Mouse (Mus musculus) lung, embryonic 16.5 days (tissue): ENCODE results near the gene Atp6v0a1. TPM values are rescaled to one million over a fixed set of nuclear protein-coding genes. Genes with fewer than 3 reads are reported as not detected.

ENCODE experiments used
- ATAC-seq: fragments of 200-750 bp; cut with Nextera tagmentation; 2 replicates; pipeline ENCODE4 v1.8.0; 2017; ENCODE audit warnings: low read depth, mild to moderate bottlenecking, moderate library complexity
- H3K27ac ChIP-seq: fragments of 300-500 bp; sonication (generic); 2 replicates; pipeline ENCODE4 v1.5.1; 2014; ENCODE audit warnings: mild to moderate bottlenecking, control low read depth, low read length
- H3K27me3 ChIP-seq: fragments of 300-500 bp; sonication (generic); 2 replicates; pipeline ENCODE4 v1.6.1; 2014; ENCODE audit warnings: low read depth, low read length, mixed read lengths; ENCODE audit not compliant: control insufficient read depth, insufficient read depth
- H3K36me3 ChIP-seq: fragments of 300-500 bp; sonication (generic); 2 replicates; pipeline ENCODE4 v1.6.1; 2014; ENCODE audit warnings: low read length; ENCODE audit not compliant: control insufficient read depth, insufficient read depth
- H3K4me1 ChIP-seq: fragments of 300-500 bp; sonication (generic); replicated peaks from 2 replicates; pipeline ENCODE4 v1.6.1; 2014; ENCODE audit warnings: low read length, mixed read lengths; ENCODE audit not compliant: control insufficient read depth, insufficient read depth
- H3K4me2 ChIP-seq: fragments of 300-500 bp; sonication (generic); 2 replicates; pipeline ENCODE4 v1.6.1; 2014; ENCODE audit warnings: low read depth, low read length, control low read depth
- H3K4me3 ChIP-seq: fragments of 300-500 bp; sonication (generic); 2 replicates; pipeline ENCODE4 v1.5.1; 2014; ENCODE audit warnings: mild to moderate bottlenecking, low read length, control low read depth
- H3K9ac ChIP-seq: fragments of 300-500 bp; sonication (generic); 2 replicates; pipeline ENCODE4 v1.6.1; 2014; ENCODE audit warnings: low read length, control low read depth
- H3K9me3 ChIP-seq: fragments of 300-500 bp; sonication (generic); 2 replicates; pipeline ENCODE4 v1.6.1; 2016; ENCODE audit warnings: low read length; ENCODE audit not compliant: control insufficient read depth
- WGBS: fragments of 180-500 bp; shearing (Covaris S2); extraction: QIAGEN DNeasy Blood & Tissue Kit; methylation state at CpG from one replicate; pipeline ENCODE4 v1.1.7; 2014; 5-methylcytosine and 5-hydroxymethylcytosine counted together
- polyA plus RNA-seq: library from polyadenylated mRNA; unstranded; fragments of >200 nt; fragmentation: Nextera tagmentation; extraction: Ambion mirVana; gene quantifications from 2 replicates; pipeline ENCODE4 v1.2.1, GENCODE M21; 2015

The Atp6v0a1 gene
- polyA plus RNA-seq, 1 experiment from 2014 or later: 36.7 TPM

DNA sequence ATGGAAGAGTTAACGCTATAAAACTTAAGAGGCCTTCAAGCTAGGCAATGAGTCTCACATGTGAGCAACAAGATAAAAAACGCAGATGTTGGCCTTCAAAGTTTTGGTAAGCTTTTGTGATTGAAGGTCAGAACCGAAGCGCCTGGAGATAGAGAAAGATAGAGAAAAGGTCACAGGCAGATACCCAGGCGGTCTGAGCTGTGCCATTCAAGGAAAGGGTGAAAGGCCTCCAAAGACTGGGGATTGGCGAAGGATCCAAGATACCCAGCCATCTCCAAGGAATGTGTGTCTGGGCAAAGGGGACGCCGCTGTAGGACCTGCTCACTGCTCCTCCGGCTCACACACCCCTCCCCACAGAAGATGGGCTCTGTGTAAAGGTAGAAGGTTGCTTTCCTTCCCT lies 55.8 kb downstream of the Atp6v0a1 start:
- Histone ChIP-seq H3K4me2 (no peak overlapping the region), H3K27ac (no peak overlapping the region; the same call in 1 of the 2 replicates), H3K4me3 (no peak overlapping the region), H3K4me1 (peaks cover 51% of the 10 kb centered on the region), H3K9ac (no peak overlapping the region), H3K9me3 (no peaks in the 10 kb centered on the region), H3K36me3 (no peaks in the 10 kb centered on the region), H3K27me3 (no peaks in the 10 kb centered on the region)
- WGBS: 89% methylated on average over 9 of the region's 9 CpGs
- ATAC-seq: no peak

DNA sequence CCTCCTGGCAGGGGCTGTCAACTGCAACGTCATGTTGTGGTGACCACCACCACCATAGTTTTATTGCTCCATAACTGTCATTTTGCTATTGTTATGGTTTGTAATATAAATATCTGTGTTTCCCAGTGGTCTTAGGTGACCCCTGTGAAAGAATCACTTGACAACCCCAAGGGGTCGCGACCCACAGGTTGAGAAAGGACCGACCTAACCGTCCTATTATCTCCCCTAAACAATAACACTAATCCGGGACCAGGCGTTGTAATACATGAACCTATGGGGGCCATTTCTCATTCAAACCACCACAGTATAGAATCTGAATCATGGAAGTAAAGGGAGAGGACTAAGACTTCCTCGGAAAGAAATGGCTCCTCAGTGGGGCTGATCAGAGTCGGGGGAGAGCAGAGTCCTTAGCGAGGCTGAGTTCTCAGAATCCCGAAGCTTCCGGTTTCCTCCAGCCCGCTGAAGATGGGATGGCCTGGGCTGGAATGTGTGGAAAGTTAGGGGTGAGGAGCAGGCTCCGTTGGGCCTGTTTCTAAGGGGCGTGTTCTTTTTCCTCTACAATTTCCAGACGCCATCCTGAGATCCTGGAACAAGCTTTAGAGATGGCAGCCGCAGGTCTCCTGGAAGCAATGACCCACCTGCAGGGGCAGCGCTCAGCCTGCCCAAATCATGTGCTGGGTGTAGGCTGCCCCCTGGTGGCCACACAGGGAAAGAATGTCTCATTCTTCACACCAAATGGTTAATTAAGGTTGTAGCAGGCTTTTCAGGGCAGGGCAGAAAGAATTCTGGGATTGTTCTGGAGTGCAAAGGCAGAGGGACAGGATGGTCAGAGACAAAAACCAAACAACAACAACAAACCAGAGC lies 57.5 kb downstream of the Atp6v0a1 start:
- Histone ChIP-seq H3K4me2 (peak overlapping the region; percentile 50), H3K4me3 (peak overlapping the region; percentile 27), H3K27ac (peak overlapping the region; percentile 72), H3K4me1 (peaks cover 48% of the 10 kb centered on the region), H3K9me3 (no peaks in the 10 kb centered on the region), H3K9ac (peak overlapping the region; percentile 29; the same call in 1 of the 2 replicates), H3K27me3 (no peaks in the 10 kb centered on the region), H3K36me3 (no peaks in the 10 kb centered on the region)
- ATAC-seq: no peak
- WGBS: 16% methylated on average over 18 of the region's 18 CpGs

DNA sequence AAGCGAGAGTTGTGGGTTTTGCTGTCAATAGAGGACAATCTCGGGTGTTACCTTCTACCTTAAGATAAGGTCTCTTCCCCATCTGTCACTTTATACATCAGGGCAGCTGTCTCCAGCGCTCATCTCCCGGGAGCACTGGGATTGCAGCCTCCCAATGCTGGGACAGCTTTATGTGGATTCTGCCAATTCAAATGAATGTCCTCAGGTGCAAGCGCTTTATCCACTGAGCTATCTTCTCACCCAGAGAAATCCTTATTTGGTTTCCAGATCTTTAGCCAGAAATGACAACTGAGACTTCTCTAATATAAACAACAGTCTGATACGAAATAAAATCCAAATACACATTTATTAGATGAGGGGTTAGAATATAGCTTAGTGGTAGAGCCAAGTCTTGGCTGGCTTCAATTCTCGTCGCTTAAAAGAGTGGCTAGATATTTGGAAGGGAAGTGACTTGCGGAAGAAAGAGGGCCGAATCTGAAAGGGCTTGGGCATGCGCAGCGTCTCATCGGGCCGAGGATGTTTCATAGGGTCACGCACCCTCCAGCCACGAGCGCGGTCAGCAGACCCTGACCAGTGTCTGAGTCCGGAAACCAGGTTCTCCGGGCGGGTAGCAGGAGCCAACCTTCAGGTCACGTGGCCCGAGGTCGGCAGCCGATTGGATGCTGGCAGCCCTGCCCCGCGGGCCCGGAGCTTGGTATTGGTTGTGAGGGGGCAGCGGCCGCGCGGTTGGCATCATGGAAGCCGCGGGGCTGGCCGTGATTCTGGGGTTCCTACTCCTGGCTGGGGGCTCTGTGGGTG lies 60.3 kb downstream of the Atp6v0a1 start, which contains the start of gene Naglu:
Naglu (plus strand) TSS at position 622 of the 798 bp plus-strand sequence.
- Histone ChIP-seq H3K36me3 (no peaks in the 10 kb centered on the region), H3K4me3 (peak within 1 kb of the TSS; percentile 84), H3K27me3 (no peaks in the 10 kb centered on the region), H3K9me3 (no peaks in the 10 kb centered on the region), H3K9ac (peak within 1 kb of the TSS; percentile 86), H3K4me1 (peaks cover 21% of the 10 kb centered on the region), H3K4me2 (peak within 1 kb of the TSS; percentile 99), H3K27ac (peak within 1 kb of the TSS; percentile 39; the same call in 1 of the 2 replicates)
- 3% methylated on average over 35 of the region's 35 CpGs for WGBS
- ATAC-seq: peak; percentile 89

DNA sequence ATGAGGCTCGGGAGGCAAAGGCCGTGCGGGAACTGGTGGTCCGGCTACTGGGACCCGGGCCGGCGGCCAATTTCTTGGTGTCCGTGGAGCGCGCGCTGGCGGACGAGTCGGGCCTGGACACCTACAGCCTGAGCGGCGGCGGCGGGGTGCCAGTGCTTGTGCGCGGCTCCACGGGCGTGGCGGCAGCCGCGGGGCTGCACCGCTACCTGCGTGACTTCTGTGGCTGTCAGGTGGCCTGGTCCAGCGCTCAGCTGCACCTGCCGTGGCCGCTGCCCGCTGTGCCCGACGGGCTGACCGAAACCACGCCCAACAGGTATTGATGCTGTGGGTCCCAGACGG lies 60.9 kb downstream of the Atp6v0a1 start:
- peak; percentile 57 for ATAC-seq
- Histone ChIP-seq H3K4me3 (peak overlapping the region; percentile 84), H3K4me1 (peaks cover 20% of the 10 kb centered on the region), H3K36me3 (no peaks in the 10 kb centered on the region), H3K27ac (peak overlapping the region; percentile 39; the same call in 1 of the 2 replicates), H3K9ac (peak overlapping the region; percentile 86), H3K9me3 (no peaks in the 10 kb centered on the region), H3K4me2 (peak overlapping the region; percentile 99), H3K27me3 (no peaks in the 10 kb centered on the region)
- WGBS: 0% methylated on average over 29 of the region's 36 CpGs

DNA sequence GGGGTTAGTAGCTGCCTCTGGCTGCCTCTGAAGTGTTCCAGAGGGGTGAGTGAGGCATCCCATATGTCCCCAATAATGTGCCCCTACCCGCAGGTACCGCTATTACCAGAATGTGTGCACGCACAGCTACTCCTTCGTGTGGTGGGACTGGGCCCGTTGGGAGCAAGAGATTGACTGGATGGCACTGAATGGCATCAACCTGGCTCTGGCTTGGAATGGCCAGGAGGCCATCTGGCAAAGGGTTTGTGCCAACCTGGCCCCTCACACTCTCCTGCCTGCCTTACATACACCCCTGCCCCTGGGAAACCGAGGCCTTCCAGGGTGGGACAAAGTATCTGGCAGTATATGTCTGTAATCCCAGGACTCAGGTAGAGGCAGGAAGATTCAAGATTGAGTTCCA lies 61.7 kb downstream of the Atp6v0a1 start:
- Histone ChIP-seq H3K4me1 (peaks cover 20% of the 10 kb centered on the region), H3K36me3 (no peaks in the 10 kb centered on the region), H3K4me3 (no peak overlapping the region), H3K9me3 (no peaks in the 10 kb centered on the region), H3K27ac (no peak overlapping the region), H3K27me3 (no peaks in the 10 kb centered on the region), H3K4me2 (peak overlapping the region; percentile 99; the same call in 1 of the 2 replicates), H3K9ac (peak overlapping the region; percentile 86; the same call in 1 of the 2 replicates)
- 70% methylated on average over 6 of the region's 6 CpGs for WGBS
- ATAC-seq: no peak

DNA sequence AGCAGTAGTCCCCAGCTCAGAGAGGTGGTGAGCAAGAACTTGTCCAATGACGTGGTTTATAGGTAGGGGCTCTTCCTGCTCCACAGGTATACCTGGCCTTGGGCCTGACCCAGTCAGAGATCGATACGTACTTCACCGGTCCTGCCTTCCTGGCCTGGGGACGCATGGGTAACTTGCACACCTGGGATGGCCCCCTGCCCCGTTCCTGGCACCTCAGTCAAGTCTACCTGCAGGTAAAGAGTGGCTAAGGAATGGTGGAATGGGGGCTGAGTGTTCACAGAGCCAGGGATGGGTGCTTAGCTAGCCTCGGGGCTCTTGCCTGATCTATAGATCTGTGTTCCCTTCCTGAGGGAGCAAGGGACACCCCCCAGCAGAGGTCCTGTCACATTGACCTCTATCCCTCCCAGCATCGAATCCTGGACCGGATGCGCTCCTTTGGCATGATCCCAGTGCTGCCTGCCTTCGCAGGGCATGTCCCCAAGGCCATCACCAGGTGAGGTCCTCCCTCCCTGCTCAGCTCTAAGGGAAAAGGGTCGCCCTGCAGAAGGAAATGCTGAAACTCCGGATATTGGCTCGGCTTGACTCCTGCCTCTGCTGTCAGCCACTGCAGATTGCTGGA lies 62.7 kb downstream of the Atp6v0a1 start:
- H3K36me3 ChIP-seq: no peaks in the 10 kb centered on the region
- WGBS: 70% methylated on average over 14 of the region's 14 CpGs
- no peaks in the 10 kb centered on the region for H3K27me3 ChIP-seq
- H3K4me1 ChIP-seq: peaks cover 13% of the 10 kb centered on the region
- ATAC-seq: no peak
- no peaks in the 10 kb centered on the region for H3K9me3 ChIP-seq
- no peak overlapping the region for H3K4me2 ChIP-seq
- no peak overlapping the region; the same call in 1 of the 2 replicates for H3K9ac ChIP-seq
- H3K4me3 ChIP-seq: no peak overlapping the region
- no peak overlapping the region for H3K27ac ChIP-seq

DNA sequence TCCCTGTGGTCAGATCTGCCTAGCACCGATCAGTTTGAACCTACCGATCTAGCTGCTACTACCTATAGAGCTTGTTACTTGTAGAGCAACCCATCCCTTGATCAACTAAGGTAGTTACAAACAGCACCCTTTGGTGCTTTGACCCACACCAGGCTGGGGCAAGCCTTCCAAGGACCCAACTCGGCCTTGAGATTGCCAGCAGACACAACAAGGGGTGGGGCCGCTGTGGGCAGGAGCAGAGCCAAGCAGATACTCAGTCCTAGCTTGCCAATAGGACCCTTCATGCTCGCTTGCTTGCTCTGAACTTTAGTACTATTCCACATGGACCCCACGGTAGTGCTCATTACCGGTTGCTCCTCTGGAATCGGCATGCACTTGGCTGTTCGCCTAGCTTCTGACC lies 68.9 kb downstream of the Atp6v0a1 start, which contains the start of gene Hsd17b1:
Hsd17b1 (plus strand) TSS at position 291 of the 400 bp plus-strand sequence.
- Histone ChIP-seq H3K36me3 (no peaks in the 10 kb centered on the region), H3K4me3 (no peak within 1 kb of the TSS), H3K9ac (no peak within 1 kb of the TSS; the same call in 1 of the 2 replicates), H3K27me3 (peaks cover 39% of the 10 kb centered on the region), H3K9me3 (no peaks in the 10 kb centered on the region), H3K27ac (no peak within 1 kb of the TSS), H3K4me1 (peaks cover 7% of the 10 kb centered on the region), H3K4me2 (no peak within 1 kb of the TSS)
- WGBS: 68% methylated on average over 9 of the region's 9 CpGs
- no peak for ATAC-seq

DNA sequence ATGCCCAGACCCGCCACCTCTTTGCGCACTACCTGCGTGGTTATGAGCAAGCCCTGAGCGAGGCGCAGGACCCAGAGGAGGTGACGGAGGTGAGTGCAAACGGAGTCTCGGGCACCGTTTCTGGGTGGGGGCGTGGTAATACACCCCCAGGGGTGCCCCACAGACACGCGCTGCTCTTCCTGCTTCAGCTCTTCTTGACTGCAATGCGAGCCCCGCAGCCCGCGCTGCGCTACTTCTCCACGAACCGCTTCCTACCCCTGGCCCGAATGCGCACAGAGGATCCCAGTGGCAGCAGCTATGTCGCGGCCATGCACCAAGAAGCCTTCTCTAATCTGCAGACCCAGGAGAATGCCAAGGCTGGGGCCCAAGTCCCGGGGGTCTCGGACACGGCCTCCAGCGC lies 70.5 kb downstream of the Atp6v0a1 start:
- 3% methylated on average over 27 of the region's 27 CpGs for WGBS
- peaks cover 12% of the 10 kb centered on the region for H3K4me1 ChIP-seq
- H3K27ac ChIP-seq: no peak overlapping the region
- peak overlapping the region; percentile 8; the same call in 1 of the 2 replicates for H3K4me3 ChIP-seq
- no peak for ATAC-seq
- H3K27me3 ChIP-seq: peaks cover 39% of the 10 kb centered on the region
- H3K9me3 ChIP-seq: no peaks in the 10 kb centered on the region
- H3K9ac ChIP-seq: no peak overlapping the region
- no peaks in the 10 kb centered on the region for H3K36me3 ChIP-seq
- 0 out of 2 replicates have a peak overlapping the region, but pooled peaks have one; percentile 17 for H3K4me2 ChIP-seq
